Mouse (Mus musculus): Measurements from ENCODE around the gene Enpp6.
"Not testable (repeated sequence)": the region's sequence is repeated elsewhere in the genome, so short reads cannot be mapped to it uniquely, and the experiment has no call there.

The Enpp6 gene

DNA sequence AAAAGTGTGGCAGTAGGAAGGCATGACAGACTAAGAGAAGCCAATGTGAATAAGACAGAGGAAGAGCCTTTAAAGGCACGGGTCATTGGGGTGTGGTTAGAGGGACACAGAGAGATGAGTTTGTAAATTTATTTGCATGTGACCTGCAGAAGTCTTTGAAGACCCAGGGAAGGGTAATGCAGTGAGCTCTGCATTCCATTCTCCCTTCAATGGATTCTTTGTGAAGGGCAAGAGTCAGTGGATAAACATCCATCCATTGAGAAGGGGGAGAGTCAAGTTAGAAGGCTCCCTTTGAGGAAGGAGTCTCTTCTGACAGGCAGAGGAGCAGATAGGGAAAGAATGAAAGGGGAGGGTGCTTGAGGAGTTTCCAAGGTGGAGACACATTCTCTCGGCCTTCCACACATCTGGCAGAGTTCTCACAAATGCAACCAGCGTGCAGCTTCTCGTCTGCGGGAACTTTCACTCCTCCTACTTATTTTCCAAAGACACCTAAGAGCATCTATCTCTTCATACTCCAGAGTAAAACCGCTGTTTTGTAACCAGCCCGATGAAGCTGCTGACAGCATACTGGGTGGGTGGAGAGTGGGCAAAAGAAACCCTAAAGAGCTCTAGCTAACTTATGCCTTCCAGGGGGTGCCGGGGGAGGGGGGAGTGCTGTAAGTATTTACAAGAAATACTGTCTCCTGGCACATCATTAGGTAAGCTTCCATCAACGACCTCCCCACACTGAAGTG is 9.4 kb downstream of the Enpp6 start:
- no peak for DNase-seq (ENCODE audit: low read depth, low spot score)

DNA sequence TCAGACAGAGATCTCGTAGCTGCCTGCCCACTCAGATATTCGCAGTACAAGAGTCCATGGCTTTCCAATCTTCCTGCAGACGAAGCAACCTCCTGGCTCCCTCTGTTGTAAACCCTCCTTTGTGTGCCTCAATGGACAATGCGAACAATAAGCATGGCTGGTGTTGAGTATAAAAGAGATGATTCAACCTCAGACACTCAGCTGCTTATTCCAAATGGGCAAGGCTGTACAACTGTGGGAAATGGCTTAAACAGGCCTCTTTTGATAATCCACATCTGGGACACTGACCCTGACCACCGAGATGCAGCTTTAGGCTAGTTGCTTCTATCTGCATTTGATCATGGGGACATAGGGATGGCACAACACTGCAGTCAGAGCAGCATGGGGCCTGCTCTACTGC is 19.0 kb downstream of the Enpp6 start:
- DNase-seq (ENCODE audit: low read depth, low spot score), result no peak

DNA sequence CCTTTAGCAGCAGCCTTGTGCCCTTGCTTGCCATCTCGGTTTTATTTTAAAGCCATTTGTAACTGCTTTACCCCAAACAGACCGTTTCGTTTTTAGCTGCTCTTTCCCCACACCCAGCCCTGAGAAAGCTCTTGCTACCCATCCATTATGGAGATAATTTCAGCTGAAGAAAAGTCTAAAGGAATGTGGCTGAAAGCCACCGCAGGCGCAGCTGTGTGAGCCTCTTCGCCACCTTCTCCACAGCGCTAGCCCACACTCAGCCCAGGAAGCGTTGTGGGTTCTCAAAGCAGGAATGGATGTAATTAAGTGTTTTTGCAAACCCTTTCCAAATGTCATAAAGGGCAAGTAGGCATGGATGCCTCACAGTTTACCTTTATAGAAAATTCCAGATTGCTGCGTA is 20.1 kb downstream of the Enpp6 start:
- no peak for DNase-seq (ENCODE audit: low read depth, low spot score)

DNA sequence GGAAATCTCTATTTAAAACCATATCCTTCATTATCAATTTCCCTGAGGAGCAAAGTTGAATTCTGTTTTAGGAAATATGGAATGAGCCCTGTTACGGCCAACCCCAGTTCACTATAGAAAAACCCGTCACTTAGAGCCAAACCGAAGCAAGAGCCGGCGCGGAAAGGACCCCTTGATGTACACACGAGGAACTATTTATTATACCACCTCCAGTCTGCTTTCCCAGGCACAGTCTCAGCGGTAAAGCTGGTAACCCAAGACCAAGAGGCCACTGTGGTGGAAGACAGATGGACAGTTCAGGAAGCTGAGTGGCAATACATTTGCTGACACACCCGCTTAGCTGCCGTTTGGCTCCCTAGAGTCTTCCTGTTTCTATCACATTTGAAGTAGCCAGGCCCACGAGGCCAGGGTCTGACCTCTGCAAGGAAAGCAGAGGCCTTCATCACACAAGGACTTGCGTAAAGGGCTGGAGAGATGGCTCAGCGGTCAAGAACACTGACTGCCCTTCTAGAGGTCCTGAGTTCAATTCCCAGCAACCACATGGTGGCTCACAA is 21.6 kb downstream of the Enpp6 start:
- no peak for DNase-seq (ENCODE audit: low read depth, low spot score)

DNA sequence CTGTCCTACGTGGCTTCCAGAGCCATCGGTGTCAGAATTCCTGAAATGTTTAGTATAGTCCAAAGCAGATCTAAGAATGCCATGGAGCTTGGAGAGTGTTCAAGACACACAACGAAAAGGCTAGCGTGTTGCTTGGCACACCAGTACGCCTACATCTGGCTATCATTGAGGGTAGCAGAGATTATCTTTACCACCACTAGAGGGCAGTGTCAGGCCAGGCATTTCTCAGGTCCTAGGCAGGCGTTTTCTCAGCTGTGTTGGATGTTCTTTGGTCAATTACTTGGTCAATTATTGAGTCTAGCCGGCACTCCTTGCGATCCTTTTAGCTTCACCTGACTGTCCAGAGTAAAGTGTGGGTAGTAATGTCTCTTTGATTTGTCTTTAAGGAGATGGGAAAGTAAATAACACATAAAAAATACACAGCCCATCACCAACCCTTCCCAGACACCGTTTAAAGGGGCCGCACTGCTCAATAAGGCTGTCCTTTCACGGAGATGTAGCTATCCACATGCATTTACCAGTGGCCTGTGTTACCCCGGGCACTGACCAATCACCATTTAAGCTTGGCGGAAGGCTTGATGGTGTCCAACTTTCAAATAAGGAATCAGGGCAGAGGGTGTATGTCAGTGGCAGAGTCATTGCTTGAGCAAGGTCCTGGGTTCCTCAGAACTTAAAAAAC is 29.7 kb downstream of the Enpp6 start:
- peak; percentile 43 for DNase-seq (ENCODE audit: low read depth, low spot score)

DNA sequence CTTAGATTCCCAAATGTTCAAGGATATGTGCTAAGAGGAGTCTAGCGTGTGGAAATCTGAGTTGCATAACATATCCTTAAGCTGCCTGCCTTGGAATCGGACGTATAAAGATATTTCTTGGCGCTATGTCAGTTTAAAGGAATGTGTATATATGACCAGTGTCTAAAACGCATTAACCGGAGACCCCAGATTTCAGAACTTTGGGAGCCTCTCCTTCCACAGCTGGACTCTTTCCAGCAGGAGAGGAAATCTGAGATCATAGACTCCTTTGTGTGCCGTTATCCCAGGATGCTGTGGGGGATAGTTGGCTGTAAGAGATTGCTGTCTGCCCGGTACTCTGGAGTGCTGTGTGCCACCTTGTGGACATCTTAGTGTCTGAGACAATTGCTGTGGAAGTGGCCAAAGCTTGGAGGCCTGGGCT is 34.5 kb downstream of the Enpp6 start:
- DNase-seq (ENCODE audit: low read depth, low spot score), result no peak

DNA sequence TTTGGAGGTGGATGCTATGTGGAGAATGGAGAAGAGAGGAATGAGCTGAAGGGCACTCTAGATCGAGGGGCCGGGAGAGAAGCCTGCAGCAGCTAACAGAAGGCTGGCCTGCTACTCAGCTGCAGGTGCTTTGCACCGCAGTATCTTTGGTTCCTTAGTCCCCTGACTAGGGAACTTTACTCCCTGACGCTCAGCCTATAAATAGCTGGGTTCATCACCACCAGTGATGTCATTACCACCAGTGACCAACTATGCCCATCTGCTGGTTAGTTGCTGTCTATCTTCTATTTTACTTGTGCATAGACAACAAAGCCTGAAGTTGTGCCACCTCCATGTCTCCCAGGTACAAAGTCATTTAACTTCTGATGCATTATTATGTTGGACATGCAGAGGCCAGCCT is 37.9 kb downstream of the Enpp6 start:
- no peak for DNase-seq (ENCODE audit: low read depth, low spot score)

DNA sequence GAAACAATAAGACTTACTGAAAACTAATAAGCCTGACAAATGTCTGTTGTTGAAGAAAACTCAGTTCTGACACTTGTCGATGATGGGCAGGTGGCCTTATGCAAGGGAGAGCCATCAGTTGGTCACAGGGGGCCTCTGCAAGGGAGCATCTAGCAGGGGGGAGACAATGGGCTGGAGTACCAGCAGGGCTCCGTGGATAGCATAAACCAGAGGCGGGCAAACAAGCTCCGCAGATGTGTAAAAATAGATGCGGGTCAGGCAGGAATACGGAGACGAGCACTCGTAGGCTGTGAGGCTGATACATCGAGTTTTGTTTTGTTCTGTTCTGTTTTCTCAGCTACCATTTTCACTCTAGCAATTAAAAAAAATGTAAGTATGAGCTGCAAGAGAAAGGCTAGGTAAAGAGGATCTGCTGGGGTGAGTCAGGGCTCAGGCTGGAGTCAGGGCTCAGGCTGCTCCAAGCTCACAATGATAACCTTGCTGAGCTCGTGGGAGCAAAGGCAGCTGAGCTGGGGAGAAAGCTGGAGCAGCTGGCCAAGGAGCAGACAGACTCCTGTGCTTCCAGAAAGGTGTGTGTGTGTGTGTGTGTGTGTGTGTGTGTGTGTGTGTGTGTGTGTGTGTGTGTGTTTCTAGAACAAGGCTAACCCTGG is 40.3 kb downstream of the Enpp6 start:
- DNase-seq (ENCODE audit: low read depth, low spot score), result no peak

DNA sequence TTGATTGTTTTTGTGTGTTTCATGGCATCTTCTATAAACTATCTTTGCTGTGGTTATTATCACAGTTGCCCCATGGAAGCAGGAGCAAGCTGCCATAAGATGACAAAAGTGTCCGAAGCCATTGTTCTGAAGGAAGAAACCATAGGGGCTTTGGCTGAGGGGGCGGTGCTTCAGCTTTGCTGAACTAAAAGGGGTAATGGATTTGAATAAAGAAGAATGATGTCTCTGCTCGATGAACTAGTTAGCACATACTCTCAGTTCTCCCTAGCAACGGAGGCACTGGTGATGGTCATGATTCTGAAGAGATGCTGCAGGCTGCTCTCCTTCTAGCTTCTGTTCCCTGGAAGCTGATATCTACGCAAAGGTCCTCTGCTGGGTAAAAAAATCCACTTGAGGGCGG is 41.8 kb downstream of the Enpp6 start:
- DNase-seq (ENCODE audit: low read depth, low spot score), result no peak

DNA sequence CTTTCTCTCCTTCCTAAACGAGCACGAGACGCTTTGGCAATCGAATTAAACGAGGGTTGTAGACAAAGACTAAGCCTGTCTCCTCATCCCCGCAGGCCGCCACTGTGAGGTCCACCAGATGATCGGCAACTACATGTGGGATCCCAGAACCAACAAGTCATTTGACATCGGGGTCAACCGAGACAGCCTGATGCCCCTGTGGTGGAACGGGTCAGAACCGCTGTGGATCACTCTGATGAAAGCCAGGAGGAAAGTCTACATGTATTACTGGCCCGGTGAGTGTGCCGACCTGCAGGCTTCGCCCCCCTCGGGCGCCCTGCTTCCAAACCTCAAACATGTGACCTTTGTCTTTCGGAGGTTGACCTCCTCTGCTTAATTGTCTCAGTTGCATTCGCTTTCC is 43.6 kb downstream of the Enpp6 start:
- no peak for DNase-seq (ENCODE audit: low read depth, low spot score)

DNA sequence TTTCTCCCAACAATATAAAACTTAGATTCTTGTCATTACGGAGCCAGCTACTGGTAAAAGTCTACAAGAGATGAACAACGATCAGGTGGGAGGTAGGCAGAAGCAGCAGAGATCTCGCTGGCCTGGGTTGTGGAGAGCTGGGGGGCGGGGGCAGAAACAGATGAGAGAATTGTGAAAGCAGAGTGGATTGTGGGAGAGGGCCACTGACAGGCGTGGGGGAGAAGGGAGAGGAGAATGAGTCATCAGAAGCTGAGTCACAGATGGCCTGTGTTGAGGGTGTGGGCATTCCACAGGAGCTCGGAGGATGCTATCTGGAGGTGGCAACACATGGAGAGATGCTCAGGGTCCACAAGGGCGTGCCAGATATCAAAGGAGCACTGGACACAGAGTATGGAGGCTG is 45.4 kb downstream of the Enpp6 start:
- DNase-seq (ENCODE audit: low read depth, low spot score), result no peak

DNA sequence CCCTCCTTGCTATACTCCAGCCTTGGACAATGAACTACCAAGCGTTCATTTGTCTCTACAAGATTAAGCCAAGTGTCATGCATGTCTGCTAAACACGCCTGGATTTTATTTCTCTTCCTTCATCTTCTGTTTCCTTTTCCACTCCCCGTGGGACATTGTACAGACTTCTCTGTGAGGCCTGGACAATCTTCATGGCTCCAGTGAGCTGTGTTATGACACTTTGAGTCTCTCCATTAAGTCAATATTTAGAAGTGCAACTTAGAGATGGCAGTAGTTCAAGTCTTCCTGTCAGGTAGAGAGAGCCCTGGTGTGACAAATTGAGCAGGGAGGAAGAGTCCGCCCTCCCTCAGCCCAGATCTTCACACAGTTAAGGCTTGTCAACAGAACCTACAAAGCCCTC is 47.3 kb downstream of the Enpp6 start:
- DNase-seq (ENCODE audit: low read depth, low spot score), result no peak

DNA sequence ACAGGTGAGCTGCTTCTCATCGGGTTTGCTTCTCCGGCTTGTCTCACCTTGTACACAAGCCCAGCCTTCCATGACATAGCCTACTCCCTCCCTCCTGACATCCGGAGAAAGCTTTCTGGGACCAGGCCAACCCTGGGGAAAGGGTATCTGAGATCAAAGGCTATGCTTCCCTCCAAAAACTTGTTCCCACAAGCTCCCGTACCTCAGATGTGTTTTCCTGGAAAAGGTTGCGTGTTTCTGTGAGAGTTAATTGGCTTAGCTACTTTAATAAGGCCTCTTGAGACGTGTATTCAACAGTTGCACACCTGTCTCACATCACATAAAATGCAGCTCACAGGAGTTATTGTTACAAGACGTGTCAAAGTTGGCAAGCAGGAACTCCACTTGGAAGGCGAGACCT is 49.8 kb downstream of the Enpp6 start:
- DNase-seq (ENCODE audit: low read depth, low spot score), result no peak

DNA sequence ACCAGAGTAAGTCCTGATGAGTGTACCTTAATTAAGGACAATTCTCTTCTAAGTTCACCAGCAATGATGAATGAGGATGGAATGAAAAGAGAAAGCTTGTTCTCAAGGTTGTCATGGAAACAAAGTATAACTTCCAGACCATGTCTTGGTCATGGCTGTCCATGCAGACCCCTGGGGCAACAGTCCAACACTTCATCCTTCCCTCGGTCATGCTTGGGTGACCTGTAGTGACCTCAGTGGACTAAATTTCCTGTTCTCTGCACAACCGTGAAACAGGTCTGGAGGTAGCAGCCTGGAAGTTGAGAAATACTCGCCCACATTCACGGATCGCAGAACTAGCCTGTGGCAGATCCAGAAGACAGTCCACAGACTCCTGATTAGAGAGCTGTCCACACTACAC is 50.7 kb downstream of the Enpp6 start:
- DNase-seq (ENCODE audit: low read depth, low spot score), result no peak

DNA sequence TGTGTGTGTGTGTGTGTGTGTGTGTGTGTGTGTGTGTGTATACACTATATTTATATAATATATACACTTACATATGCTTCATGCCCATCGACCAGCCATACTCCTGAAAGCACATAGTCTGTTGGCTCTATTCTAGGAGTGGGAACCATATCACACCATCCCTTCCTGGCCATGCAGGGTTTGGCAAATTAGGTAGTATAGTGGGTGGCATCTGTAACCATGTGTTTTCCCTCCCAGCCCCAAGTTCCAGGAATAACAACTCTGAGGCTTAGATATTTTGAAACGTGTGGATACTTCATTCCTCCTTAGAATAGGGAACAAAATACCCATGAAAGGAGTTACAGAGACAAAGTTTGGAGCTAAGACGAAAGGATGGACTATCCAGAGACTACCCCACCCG is 53.5 kb downstream of the Enpp6 start:
- DNase-seq (ENCODE audit: low read depth, low spot score), result not testable (repeated sequence)

DNA sequence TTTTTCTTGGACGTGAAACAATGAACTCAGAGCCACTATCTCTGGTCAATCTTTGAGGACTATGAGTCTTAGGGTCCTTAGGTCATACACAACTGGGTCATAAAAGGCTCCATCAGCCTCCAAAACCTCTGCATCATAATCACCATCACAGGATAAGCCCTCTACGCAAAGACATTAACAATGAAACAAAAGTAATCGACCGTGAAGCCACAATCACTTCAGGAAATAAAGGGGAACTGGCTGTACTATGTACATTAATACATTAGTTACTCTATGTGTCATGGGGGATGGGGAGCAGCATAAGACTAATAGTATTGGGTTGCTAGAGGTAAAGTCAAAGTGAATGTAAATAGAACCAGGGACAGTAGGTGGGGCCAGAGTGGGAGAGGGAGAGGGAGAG is 59.7 kb downstream of the Enpp6 start:
- DNase-seq (ENCODE audit: low read depth, low spot score), result no peak

DNA sequence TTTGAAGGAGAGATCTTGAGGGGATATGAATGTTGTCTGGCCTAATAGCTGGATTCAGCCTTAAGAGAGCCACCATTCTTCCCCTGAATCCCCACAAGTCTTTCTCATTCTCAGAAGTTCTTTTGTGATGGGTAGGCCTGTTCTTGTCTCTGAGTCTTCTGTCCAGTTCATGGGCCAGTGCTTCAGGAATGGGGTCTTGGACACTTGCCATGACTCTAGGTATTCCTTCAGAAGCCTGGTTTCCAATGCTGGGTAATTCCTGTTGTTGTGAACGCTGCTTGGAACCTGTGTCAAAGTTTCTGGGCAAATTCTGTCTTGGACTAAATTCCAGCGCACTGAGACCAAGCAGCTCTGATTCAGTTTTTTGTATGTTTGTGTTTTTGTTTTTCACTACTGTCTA is 60.5 kb downstream of the Enpp6 start:
- DNase-seq (ENCODE audit: low read depth, low spot score), result no peak

DNA sequence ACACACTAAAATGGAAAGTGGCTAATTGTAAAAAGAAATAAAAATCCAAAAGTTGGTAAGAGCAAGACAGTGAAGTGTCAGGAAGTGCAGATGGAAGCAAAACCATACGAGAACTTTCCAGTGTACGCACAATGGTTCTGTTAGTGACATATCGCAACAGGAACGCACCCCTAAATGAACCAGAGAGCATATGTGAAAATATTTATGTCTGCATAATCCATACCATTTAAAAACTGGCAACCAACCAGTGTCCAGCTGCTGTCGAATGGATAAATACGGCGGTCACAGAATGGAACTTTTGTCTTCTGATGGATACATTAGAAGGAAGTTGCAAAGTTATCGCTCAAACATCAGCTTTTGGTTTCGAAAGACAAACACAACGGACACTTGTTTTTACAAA is 61.9 kb downstream of the Enpp6 start:
- no peak for DNase-seq (ENCODE audit: low read depth, low spot score)

DNA sequence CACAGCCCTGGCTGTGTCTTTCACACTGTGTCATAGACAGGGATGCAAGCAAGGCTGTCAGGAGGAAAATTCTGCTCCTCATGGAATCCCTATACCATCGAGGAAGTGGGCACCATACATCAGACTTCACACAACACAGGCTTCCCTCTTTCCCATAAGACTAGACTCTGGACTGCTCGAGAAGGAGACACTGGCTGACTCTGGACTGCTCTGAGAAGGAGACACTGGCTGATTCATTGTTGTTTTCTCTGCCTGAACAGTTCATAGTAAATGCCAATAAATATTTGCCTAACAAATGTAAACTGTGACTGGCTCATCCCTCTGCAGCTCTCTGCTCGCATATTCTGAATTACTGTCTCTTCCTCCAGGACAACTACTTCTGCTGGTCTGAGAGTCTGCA is 66.0 kb downstream of the Enpp6 start:
- no peak for DNase-seq (ENCODE audit: low read depth, low spot score)

DNA sequence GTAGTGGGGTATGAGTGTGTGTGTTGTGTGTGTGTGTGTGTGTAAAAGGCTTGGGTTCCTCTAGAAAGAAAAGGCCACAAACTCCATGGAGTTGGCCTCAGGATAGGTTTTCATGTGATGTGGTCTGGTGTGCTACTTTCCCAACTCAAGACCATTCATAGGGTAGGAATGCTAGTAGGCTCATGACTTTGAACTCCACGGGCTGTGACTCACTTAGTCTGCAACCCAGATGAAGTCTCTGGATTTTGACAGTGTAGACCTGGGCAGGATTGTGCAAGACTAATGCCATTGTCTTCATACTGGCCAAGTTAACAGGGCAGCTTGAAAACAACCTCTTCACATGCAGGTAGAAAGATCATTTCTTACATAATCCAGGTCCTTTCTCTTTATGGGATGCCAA is 69.4 kb downstream of the Enpp6 start:
- DNase-seq (ENCODE audit: low read depth, low spot score), result no peak

DNA sequence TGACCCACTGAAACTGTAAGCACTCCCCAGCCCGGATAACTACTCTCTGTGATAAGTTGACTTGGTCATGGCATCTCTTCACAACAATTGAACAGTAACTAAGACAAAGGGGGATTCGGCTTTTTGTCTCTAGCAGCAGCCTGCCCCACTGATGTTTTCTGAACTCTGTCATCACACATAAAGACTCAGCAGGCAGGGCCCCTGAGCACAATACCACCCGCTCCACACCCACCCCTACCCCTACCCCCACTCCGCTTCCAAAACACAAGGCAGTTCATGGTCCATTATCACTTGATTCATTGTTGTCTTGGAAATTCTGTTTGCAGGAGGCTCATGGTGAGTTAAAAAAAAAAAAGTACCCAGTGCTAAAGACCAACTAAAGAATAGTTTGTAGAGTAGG is 71.8 kb downstream of the Enpp6 start:
- peak; percentile 18 for DNase-seq (ENCODE audit: low read depth, low spot score)

DNA sequence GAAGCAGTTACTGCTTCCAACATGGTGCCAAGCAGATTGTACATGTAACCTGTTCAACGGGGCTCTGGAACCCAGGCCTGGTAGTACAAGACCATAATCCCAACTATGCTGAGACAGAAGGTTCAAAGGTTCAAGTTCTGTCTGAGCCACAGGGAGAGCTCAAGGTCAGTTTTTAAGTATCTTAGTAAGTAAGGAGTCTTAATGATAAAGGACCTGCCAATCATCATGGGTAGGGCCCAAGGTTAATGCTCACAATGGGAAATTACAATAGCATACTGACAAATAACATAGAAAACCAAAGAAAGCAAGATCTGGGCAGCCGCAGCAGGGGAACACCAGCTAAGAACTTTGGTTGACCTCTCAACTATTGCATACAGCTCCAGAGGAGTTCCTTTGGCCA is 72.3 kb downstream of the Enpp6 start:
- peak; percentile 22 for DNase-seq (ENCODE audit: low read depth, low spot score)
